Mouse (Mus musculus) urinary bladder, postnatal 25 days (tissue): ENCODE data around the gene Fmn2.

Source experiments
- DNase-seq: peaks from one replicate; pipeline ENCODE4 v3.0.0; 2022; ENCODE audit warnings: low spot score

The Fmn2 gene

DNA sequence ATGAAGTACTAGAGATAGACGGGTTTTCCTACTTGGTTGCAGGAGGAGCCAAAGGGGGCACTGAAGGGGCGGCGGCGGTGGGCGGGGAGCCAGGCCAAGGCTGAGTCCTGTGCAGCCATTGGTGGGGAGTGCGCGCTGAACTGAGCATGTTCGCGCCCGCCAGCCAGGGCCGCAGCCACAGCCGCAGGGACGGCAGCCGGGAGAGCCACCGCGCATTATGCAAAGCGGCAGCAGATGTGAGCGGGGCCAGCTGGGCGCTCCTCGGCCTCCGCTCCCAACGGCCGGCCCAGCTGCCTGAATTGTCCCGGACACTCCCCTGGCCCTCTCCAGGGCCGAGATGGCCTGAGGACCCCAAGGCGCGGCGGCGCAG, at the start of gene Fmn2:
Gene Fmn2 (plus strand): TSS at position 165 of the 370 bp plus-strand sequence.
- no peak for DNase-seq

DNA sequence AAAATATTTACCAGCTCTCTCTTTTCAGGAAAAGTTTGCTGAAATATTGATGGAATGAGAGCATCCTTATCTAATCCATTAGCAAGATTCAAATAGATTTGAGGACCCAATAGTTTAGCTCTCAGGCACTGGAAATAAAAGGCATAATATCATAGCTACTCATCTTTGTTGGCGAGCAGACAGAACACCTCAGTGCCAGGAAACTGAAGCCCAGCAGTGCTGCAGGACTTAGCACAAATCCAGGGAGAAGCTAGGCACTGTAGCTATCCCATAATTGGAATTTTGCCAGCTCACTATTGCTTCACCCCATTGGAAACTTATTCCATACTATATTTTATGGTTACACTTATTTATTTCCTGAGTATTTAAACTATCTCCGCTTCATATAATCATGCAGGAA, 46.5 kb upstream of the Fmn2 start:
- no peak for DNase-seq

DNA sequence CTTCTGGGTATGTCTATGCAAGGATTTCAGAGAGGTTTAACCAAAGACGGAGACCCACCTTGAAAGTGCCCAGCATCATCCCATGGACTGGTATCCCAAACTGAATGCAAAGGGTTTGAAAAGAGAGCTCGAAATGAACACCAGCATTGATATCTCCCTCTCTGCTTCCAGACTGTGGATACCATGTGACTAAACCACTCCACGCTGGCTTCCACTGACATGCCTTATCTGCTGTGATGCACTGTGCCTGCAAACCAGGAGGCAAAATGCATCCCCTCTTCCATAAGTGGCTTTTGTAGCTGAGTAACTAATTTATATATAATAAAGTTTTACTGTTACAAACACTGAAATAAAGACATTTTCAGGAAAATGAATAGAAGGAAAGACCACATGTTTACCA, 36.2 kb upstream of the Fmn2 start:
- DNase-seq = no peak

DNA sequence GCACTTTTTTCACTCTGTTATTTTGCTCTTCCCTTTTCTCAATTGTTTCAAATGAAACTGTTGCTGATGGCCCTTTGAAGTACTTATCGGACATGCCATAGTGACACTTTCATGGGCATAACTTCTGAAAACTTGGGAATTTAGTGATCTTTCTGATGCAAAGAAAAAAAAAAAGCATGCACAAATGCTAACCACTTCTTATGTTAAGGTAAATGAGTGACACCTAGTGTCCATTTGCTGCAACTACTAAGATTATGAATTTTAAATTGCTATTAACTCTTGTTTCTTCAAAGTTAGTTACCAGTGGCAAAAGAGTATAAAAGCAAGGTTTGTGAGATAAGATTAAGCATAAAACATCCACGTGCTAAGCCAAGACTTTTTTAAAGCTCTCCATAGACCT, 35.4 kb upstream of the Fmn2 start:
- DNase-seq = no peak

DNA sequence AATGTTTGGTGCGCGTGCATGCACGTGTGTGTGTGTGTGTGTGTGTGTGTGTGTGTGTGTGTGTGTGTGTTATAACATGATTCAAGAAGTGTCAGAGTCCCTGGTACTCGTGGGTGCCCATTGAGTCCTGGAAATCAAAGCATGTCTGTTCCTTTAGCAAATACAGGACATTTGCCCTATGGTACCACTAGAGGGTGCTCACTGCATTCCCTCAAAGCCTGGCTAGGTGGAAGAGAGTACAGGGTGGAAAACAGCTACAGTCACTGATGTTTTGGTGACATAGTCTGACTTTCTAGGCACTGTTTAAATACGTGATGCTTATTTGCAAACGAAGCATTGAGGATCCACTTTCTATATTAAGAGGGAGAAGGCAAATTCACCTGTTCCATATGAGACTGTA, 31.9 kb upstream of the Fmn2 start:
- peak; percentile 3 for DNase-seq

DNA sequence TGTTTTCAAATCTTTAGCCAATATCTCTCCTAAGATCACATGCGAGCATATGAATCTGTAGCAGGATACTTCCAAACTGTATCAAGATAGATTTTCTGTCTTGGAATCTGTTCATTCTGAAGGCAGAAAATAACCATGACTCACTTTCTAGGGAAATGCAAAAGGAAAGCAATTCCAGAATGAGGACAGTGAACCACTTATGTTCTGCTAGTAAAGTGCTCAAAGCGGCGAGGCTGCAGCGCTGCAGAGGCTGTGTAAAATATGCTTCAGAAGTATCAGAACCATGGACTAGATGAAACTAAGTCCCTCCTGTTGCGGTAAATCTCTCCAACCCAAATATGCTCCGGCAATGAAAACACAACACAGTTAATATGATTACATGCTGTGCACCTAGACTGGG, 19.1 kb upstream of the Fmn2 start:
- DNase-seq = no peak

DNA sequence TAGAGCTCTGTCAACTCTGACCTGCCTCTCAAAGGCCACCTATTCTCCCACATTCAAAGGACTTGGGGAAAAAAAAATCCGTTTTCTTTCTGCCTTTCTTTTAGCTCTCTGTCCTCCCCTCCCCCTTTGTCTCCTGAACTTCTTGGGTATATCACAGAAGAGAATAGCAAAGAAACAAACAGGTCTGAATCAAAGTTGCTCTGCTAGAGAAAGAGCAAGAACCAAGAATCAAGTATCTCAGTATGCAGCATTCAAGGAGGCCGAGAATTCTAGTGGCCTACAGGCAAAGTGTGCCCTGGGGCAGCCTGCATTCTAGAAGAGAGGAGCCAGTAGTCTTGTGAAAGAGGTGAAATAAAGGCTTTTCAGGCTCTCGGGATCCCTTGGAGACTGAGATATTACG, 1.6 kb upstream of the Fmn2 start:
- no peak for DNase-seq

DNA sequence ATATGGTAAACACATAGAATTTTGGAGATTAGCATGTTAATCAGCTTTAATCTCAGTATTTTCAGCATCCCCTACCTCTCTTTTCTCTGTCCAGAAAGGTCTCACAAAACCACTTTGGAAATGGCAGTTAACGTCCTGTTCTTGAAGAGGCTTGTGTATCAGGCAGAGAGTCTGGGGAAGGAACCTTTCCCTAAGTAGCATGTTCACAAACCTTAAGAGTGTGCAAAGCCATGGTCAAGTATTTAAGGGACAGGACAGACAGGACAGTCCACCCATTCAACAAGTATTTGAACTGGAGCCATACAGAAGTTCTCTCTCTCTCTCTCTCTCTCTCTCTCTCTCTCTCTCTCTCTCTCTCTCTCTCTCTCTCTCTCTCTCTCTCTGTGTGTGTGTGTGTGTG, 614 bp upstream of the Fmn2 start:
- no peak for DNase-seq

DNA sequence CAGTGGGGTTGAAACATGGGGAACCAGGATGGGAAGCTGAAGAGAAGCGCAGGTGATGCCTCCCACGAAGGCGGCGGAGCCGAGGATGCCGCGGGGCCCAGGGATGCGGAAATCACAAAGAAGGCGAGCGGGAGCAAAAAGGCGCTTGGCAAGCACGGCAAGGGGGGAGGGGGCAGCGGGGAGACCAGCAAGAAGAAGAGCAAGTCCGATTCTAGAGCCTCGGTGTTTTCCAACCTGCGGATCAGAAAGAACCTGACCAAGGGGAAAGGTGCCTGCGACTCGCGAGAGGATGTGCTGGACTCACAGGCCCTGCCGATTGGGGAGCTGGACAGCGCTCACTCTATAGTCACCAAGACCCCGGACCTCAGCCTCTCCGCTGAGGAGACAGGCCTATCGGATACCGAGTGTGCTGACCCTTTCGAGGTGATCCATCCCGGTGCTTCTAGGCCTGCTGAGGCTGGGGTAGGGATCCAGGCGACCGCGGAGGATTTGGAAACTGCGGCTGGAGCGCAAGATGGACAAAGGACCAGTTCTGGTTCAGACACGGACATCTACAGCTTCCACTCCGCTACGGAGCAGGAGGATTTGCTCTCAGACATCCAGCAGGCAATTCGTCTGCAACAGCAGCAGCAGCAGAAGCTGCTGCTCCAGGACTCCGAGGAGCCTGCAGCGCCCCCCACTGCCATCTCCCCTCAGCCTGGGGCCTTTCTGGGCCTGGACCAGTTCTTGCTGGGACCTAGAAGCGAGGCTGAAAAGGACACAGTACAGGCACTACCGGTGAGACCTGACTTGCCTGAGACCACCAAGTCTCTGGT, 613 bp downstream of the Fmn2 start:
- DNase-seq = no peak

DNA sequence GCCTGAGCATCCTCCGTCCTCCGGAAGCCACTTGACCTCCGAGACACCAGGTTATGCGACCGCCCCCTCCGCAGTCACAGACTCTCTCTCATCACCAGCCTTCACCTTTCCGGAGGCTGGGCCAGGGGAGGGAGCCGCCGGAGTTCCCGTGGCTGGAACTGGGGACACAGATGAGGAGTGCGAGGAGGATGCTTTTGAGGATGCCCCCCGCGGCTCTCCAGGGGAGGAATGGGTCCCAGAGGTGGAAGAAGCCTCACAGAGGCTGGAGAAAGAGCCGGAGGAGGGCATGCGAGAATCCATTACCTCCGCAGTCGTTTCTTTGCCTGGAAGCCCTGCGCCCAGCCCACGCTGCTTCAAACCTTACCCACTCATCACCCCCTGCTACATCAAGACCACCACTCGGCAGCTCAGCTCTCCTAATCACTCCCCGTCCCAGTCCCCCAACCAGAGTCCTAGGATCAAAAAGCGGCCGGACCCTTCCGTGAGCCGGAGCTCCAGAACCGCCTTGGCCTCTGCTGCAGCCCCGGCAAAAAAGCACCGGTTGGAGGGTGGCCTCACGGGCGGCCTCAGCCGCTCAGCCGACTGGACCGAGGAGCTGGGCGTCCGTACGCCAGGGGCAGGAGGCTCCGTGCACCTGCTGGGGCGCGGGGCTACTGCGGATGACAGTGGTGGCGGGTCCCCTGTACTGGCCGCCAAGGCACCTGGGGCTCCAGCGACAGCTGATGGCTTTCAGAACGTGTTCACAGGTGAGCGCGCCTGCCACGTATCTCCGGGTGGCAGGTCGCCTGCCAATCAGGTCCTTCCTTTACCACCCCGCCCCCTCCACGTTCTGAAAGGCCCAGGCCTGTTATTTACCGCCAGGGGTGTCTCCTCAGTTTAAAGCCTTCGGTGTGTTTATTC, 1.5 kb downstream of the Fmn2 start:
- no peak for DNase-seq

DNA sequence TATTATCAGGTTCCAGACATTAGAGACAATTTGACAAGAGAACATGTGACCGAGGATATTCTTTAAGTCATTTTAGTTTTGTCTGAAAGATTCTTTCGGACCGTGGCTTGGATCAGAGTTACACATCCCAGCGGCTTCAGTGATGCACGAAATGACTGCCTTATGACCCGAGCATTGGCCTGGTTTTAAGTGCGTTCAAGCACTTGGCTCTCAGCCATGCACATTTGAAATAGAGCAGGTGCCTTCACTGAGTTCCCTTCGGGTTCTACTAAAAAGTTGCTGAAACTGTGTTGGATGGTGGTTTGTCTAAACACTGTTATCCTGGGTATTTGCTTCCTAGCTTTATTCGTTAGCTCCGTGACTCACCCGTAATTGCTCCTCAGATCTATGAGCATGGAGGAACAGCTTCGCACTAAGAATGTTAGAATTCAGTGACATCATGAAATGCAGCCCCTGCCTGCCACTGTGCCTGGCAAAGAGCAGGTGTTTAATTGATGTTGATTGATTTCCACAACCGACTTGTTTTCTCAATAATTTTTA, 7.0 kb downstream of the Fmn2 start:
- no peak for DNase-seq

DNA sequence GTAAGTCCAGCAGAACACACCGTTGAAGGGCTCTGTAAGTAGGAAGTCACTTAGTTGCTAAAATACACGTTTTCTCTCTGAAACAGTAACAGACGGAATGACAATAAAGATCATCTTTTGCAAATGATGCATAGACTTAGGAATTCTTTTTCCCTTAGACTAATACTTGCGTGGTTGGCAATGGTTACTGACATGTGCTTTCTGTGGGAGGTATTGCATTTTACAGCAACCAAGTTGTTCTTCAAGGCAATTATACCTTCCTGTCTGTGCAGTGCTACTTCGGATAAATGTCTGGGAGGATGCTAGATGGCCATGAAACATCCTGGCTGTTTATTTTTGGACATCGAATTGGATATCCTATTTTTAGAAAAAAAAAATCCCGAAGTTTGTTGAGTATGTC, 11.8 kb downstream of the Fmn2 start:
- DNase-seq = no peak

DNA sequence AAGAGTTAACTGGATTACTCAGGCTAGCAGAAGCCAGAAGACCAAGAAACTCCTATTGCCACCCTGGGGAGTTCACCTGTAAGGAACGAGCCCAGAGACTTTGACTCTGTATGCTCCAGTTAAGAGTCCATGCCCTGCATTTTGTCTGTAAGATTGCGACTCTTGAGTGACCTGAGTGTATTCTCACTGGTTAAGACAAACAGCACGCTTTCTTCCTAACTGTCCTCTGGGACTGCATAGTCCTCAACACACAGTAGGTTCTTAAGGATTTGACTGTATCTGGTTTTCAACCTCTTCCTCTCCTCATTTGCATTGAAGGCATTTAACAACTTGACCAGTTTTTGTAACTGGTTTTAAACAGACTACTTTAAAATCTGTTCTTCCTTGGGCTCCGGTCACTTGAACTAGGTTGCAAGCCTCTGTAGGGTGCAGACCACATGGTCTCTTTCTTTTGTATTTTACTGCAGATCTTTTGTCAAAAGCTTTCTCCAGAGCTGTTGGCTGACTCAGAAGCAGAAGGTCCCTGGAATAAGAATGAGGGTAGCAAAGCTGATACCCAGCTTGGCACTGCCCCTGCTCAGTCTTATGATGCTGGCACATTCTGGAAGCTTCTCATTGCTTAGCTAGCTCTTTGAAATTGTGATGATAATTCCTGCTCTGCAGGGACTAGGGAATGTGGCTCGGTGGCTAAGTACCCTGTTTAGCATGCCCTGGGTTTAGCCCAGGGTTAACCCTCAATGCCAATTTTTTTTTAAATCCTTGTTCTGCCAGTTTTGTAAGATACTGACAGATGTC, 20.5 kb downstream of the Fmn2 start:
- DNase-seq = no peak

DNA sequence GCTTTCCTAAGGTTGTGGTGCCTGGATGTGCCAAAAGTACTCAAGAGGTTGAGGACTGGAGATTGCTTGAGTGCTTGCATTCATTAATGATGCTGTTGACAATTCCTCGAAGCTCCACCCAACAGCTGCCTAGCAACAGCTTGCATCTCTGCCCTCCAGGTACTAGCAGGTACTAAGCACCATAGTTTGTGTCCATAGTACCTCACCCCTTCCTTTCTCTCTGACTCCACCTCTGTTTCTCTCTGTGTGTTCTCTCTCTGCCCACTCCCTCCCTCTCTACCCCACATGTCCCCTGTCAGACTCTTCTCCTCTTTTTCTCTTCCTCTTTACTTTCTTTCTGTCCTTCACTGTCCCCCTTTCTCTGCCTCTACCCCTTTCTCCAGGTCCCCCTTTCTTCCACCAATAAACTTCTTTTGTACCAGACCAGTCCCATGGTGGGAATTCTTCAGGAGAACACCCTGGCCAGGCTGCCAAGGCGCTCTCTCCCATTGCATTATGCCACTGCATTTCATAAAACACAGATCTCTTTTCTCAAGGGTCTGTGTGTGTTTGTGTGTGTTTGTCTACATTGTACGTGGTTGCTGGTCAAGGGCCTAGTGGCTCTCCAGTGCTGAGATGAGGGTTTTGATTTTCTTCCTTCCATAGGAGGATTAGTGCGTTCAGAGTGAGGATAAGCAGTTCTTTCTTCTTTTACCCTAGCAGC, 21.3 kb downstream of the Fmn2 start:
- no peak for DNase-seq

DNA sequence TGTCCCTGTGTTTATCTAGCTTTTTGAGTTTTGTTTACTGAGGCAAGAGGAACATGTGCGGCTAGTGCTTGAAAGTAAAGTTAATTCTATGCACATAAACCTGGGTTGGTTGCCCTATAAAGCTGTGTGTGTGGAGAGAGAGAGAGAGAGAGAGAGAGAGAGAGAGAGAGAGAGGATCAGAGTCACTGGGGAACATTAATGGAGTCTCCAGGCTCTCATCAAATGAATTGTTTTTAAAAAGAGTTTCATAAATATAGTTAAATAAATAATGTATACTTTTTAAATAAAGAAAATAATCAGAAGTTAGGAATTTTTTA, 21.8 kb downstream of the Fmn2 start:
- DNase-seq = no peak

DNA sequence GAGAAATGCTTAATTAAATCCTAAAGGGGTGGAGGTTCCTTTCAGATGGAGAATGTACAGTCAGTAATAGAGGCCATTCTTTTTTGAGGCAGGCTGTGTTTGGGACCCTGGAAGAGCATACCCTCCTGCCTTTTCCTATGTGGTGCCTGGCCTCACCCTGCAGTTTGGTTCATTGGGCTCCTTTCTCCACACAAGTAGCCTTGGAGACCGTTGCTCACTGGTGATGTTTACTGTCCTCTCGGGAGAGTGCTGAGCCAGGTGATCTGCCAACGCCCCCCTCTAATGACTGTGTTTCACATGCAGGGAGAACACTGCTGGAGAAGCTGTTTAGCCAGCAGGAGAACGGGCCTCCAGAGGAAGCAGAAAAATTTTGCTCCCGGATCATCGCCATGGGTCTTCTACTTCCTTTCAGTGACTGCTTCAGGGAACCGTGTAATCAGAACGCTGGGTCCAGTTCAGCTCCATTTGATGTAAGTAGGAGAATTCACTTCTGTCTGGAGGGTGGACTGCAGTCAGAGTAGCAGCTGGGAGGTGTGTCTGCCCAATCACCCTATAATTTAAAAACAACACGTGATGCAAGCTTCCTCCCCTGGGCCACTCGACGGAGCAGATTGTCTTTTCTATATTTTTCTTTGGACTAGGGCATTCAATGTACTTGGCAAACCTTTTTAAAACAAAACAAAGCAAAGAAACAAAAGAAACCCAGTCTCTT, 35.3 kb downstream of the Fmn2 start:
- DNase-seq = no peak

DNA sequence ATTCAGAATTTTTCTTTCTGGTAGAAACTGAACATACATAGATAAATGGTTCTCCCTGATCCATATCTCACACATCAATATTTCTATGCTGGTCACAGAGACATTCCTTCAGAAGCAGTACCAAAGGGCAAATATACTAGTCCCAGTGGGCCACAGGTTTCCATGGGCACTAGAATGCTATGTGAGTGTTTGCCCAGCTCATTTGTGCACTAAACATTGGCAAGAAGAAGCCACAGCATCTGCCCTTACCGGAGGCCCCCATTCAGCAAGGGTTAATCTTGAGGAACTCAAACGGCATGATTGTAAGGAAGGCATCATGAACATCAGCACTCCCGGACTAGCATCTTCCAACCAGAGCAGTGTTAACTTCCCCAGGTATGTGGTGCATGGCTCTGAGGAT, 35.9 kb downstream of the Fmn2 start:
- DNase-seq = no peak

DNA sequence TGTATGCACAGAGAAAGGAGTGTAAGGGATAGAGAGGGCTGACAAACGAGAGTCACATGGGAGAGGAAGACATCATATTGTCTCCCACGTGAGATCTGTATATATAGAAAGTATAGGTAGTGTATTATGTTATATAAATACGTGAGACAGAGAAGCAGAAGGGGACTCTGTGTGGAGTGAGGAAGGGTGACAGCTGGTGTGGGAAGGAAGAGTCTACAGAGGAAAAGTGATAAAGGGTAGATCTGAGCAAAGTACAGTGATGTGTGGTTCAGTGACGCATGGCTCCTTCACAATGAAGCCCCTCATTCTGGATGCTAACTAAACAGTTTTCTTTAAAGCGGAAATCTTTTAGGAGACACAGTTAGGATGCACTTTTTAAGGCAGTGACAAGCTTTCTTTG, 46.7 kb downstream of the Fmn2 start:
- DNase-seq = no peak

DNA sequence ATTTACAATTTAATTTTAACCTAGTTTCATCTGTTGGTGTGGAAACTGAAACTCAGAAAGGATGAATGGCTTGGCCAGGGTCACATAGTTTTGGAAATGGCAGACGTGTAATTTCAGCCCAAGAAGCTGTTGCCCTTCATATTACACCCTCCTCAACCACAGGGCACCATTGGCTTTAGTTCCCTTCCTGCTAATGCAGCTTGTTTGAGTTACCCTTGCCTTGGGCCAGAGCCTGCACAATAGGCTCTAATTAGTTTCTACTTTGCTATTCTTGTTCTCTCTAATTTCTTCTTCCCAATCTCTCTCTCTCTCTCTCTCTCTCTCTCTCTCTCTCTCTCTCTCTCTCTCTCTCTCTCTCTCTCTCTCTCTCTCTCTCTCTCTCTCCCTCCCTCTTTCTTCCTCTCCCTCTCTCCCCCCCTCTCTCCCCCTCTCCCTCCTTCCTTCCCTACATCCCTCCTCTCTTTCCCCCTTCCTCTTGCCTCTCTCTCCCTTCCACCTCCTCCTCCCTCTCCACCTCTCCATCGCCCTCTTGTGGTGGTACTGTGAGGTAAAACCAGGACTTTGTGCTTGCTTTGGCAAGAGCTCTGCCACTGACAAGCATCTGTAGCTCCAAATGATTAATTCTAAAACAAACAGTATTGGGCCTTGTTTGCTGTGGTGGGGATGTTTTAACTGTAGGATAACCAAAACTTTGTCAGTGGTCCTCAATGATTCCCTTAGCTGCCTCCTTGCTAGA, 51.8 kb downstream of the Fmn2 start:
- DNase-seq = peak; percentile 26

DNA sequence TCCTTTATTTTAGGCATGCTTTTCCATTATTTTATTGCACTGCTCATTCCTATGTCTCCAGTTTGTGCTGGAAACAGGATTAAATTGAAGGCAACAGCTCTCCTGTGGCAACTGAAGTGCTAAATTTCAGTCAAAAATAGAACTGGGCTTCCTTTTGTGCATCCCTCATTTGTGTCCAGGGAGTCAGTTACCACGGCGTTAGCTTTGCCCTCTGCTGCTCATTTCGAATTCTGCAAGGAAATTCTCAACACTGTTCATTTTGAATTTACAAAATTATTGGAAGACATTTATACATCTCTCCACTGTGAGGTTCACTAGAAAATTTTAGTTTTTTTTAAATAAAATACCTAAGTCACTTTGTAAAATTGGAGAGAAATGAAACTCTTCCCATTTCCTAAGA, 53.8 kb downstream of the Fmn2 start:
- no peak for DNase-seq

DNA sequence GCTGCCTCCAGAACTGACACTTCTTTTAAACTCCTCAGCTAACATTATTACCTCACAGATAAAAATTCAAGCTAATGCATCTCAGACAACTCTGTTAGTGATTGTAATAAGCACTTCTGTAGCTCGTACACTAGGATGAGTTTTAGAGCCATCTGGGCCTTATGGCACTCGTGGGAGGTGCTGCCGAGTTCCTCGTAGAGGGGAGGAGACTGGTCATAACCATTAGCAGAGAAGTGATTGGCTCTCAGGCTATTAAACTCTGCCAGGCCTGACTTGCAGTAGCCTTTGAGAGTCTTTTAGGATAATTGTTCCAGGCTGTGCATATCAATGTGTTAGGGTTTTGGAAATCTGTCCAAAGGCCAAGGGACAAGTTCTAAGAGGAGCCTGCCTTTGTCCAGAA, 55.6 kb downstream of the Fmn2 start:
- no peak for DNase-seq
